In genomic region chr14:31970851-31971250, GRCm38 (mm10) we compare ENCODE assay signal across 16 mouse cellular contexts. TPM values are rescaled to one million over a fixed set of nuclear protein-coding genes. Genes with fewer than 3 reads are reported as not detected.
DNase-seq lines count a peak whose midpoint lies in the region; ATAC-seq lines count a peak whose summit lies in the region.
"Had no signal": no experiment of that assay in that cellular context is flagged by ENCODE, and none has a peak within 500 bp of the region (broad histone marks: within the 10 kb centered on the region; RNA-seq: fewer than 3 reads in every experiment).

No protein-coding gene starts in this region.

- H3K4me2 ChIP-seq in liver, embryonic 16.5 days (ENCODE audit: low read depth, low read length), result peak overlapping the region; percentile 52
- H3K4me2 ChIP-seq: embryonic facial prominence, embryonic 12.5 days; forebrain, embryonic 13.5 days; midbrain, embryonic 13.5 days had no signal

- H3K9ac ChIP-seq in liver, embryonic 16.5 days (ENCODE audit: low read depth, low read length), result peak overlapping the region; percentile 49
- H3K9ac ChIP-seq: embryonic facial prominence, embryonic 12.5 days; forebrain, embryonic 13.5 days; midbrain, embryonic 13.5 days had no signal

- H3K27me3 ChIP-seq in erythroblast, embryonic 14.5 days (ENCODE audit: control insufficient read depth), result peaks cover 5% of the 10 kb centered on the region
- no peaks in the 10 kb centered on the region for H3K27me3 ChIP-seq in liver, embryonic 16.5 days (ENCODE audit: control insufficient read depth, insufficient read depth, low read depth, low read length)
- H3K27me3 ChIP-seq: embryonic facial prominence, embryonic 12.5 days; forebrain, embryonic 13.5 days; midbrain, embryonic 13.5 days had no signal

- H3K4me1 ChIP-seq in erythroblast, embryonic 14.5 days (ENCODE audit: control insufficient read depth), result peaks cover 76% of the 10 kb centered on the region
- peaks cover 51% of the 10 kb centered on the region for H3K4me1 ChIP-seq in liver, embryonic 16.5 days (ENCODE audit: control insufficient read depth, low read depth, low read length)
- H3K4me1 ChIP-seq: embryonic facial prominence, embryonic 12.5 days; forebrain, embryonic 13.5 days; midbrain, embryonic 13.5 days had no signal

- intact Hi-C loops in left cerebral cortex, postnatal 14 days (cut with DNase I), result no loop called here

- H3K36me3 ChIP-seq in erythroblast, embryonic 14.5 days (ENCODE audit: control insufficient read depth), result peaks cover 11% of the 10 kb centered on the region
- H3K36me3 ChIP-seq in liver, embryonic 16.5 days (ENCODE audit: control insufficient read depth, insufficient read depth), result no peaks in the 10 kb centered on the region
- H3K36me3 ChIP-seq: embryonic facial prominence, embryonic 12.5 days; hindbrain, embryonic 10.5 days; midbrain, embryonic 13.5 days had no signal

- H3K4me3 ChIP-seq in erythroblast, embryonic 14.5 days (replicated peaks), result peak overlapping the region; percentile 56
- peak overlapping the region; percentile 4 for H3K4me3 ChIP-seq in liver, embryonic 16.5 days (ENCODE audit: low read depth, low read length)
- H3K4me3 ChIP-seq: embryonic facial prominence, embryonic 12.5 days; forebrain, embryonic 13.5 days; hindbrain, embryonic 10.5 days; left cerebral cortex, adult 2 months; midbrain, embryonic 13.5 days had no signal

- peak; percentile 94 for ATAC-seq in liver, embryonic 16.5 days (ENCODE audit: low read depth)
- ATAC-seq: forebrain, embryonic 13.5 days; midbrain, embryonic 13.5 days had no signal

- WGBS in liver, embryonic 16.5 days (ENCODE audit: insufficient replicate concordance), result 13% methylated on average over 9 of the region's 9 CpGs

- no peaks in the 10 kb centered on the region for H3K9me3 ChIP-seq in erythroblast, embryonic 14.5 days (ENCODE audit: control insufficient read depth, low read length)
- no peaks in the 10 kb centered on the region for H3K9me3 ChIP-seq in liver, embryonic 16.5 days (replicated peaks; ENCODE audit: control insufficient read depth, low read length)
- H3K9me3 ChIP-seq: embryonic facial prominence, embryonic 12.5 days; forebrain, embryonic 13.5 days; hindbrain, embryonic 10.5 days; midbrain, embryonic 13.5 days had no signal

- H3K27ac ChIP-seq in liver, embryonic 16.5 days (ENCODE audit: low read length), result peak overlapping the region; percentile 96
- H3K27ac ChIP-seq: embryonic facial prominence, embryonic 12.5 days; forebrain, embryonic 13.5 days; left cerebral cortex, adult 2 months; midbrain, embryonic 13.5 days had no signal

- peak; percentile 22 to 72 for DNase-seq in spleen, postnatal 10 days (ENCODE audit: low spot score in 2 of 2)
- no peak for DNase-seq in spleen, adult 18-20 months
- no peak for DNase-seq in layer of hippocampus, postnatal 36 days
- DNase-seq in urinary bladder, postnatal 4 days (ENCODE audit: low spot score in 2 of 2), result no peak
- no peak for DNase-seq in left cerebral cortex, postnatal 14 days (ENCODE audit: low spot score in 2 of 2)
- DNase-seq: heart, adult 18-20 months; kidney, postnatal 36 days; lung, postnatal 36 days; right cerebral cortex, postnatal 14 days had no signal

RNA-seq across cellular contexts. Expression of gene Galnt15, which starts 57.9 kb away (rescaled TPM):
- not detected in 2 replicates for polyA plus RNA-seq in erythroblast, embryonic 14.5 days (2012)
- polyA plus RNA-seq in liver, embryonic 16.5 days (2015; fragmentation: Nextera tagmentation; extraction: Ambion mirVana), result 0.01 TPM in 1 of 2 replicates, not detected in the other
- total RNA-seq in layer of hippocampus, postnatal 36 days (2021), result 1 to 10 TPM; 1.2 to 3.6 TPM
- total RNA-seq in left cerebral cortex, postnatal 14 days (2021), result 1 to 10 TPM; 1.1 to 2.5 TPM

Comparison
In these comparisons a context has a peak if more than half of its experiments do, and no peak if none do; other contexts are left out.
1. DNase-seq: peak in spleen, postnatal 10 days (2 of 2); none in spleen, adult 18-20 months (0 of 2), layer of hippocampus, postnatal 36 days (0 of 2), urinary bladder, postnatal 4 days (0 of 2) and left cerebral cortex, postnatal 14 days (0 of 2).